Mouse (Mus musculus) intestine, postnatal 0 days (tissue): ENCODE data around the gene Pcsk6. TPM values are rescaled to one million over a fixed set of nuclear protein-coding genes. Genes with fewer than 3 reads are reported as not detected.

Experiments used
- ATAC-seq: fragments of 200-750 bp; cut with Nextera tagmentation; 2 replicates; pipeline ENCODE4 v1.8.0; 2017; ENCODE audit warnings: mild to moderate bottlenecking, moderate TSS enrichment, moderate library complexity
- H3K27ac ChIP-seq: fragments of 300-500 bp; sonication (generic); 2 replicates; pipeline ENCODE4 v1.5.1; 2014; ENCODE audit warnings: mild to moderate bottlenecking, low read depth, low read length, moderate library complexity
- H3K27me3 ChIP-seq: fragments of 300-500 bp; sonication (generic); replicated peaks from 2 replicates; pipeline ENCODE4 v1.6.1; 2014; ENCODE audit warnings: low read length, mixed read lengths; ENCODE audit not compliant: control insufficient read depth, insufficient read depth
- H3K36me3 ChIP-seq: fragments of 300-500 bp; sonication (generic); 2 replicates; pipeline ENCODE4 v1.6.1; 2014; ENCODE audit warnings: mild to moderate bottlenecking, moderate library complexity; ENCODE audit not compliant: control insufficient read depth, insufficient read depth
- H3K4me1 ChIP-seq: fragments of 300-500 bp; sonication (generic); replicated peaks from 2 replicates; pipeline ENCODE4 v1.6.1; 2014; ENCODE audit warnings: antibody characterized with exemption, low read length, mixed read lengths; ENCODE audit not compliant: control insufficient read depth, insufficient read depth
- H3K4me2 ChIP-seq: fragments of 300-500 bp; sonication (generic); replicated peaks from 2 replicates; pipeline ENCODE4 v1.6.1; 2014; ENCODE audit warnings: low read depth, mild to moderate bottlenecking, moderate library complexity
- H3K4me3 ChIP-seq: fragments of 300-500 bp; sonication (generic); 2 replicates; pipeline ENCODE4 v1.5.1; 2014; ENCODE audit warnings: low read depth, low read length
- H3K9ac ChIP-seq: fragments of 300-500 bp; sonication (generic); 2 replicates; pipeline ENCODE4 v1.6.1; 2014; ENCODE audit warnings: mild to moderate bottlenecking, low read depth, low read length
- H3K9me3 ChIP-seq: fragments of 300-500 bp; sonication (generic); 2 replicates; pipeline ENCODE4 v1.6.1; 2016; ENCODE audit warnings: mixed run types; ENCODE audit not compliant: control insufficient read depth
- CTCF ChIP-seq: sonication (generic); IDR thresholded peaks from 2 replicates; pipeline ENCODE4 v1.5.1; 2016; ENCODE audit warnings: low read depth, mild to moderate bottlenecking, control low read depth, antibody characterized with exemption, moderate library complexity
- WGBS: fragments of 180-500 bp; shearing (Covaris S2); extraction: QIAGEN DNeasy Blood & Tissue Kit; methylation state at CpG from one replicate; pipeline ENCODE4 v1.1.7; 2014; 5-methylcytosine and 5-hydroxymethylcytosine counted together
- polyA plus RNA-seq: library from polyadenylated mRNA; unstranded; fragments of >200 nt; fragmentation: Nextera tagmentation; extraction: Ambion mirVana; gene quantifications from 2 replicates; pipeline ENCODE4 v1.2.1, GENCODE M21; 2015

The Pcsk6 gene
- polyA plus RNA-seq, 1 experiment from 2014 or later = 4.7 TPM

GRCm38 (mm10) chr7:65870227-65870626 lies 8.7 kb downstream of the Pcsk6 start:
- Histone ChIP-seq H3K9ac (no peak overlapping the region), H3K4me3 (no peak overlapping the region), H3K27ac (no peak overlapping the region), H3K9me3 (no peaks in the 10 kb centered on the region), H3K27me3 (peaks cover 3% of the 10 kb centered on the region; the same call in 1 of the 2 replicates), H3K4me2 (no peak overlapping the region), H3K36me3 (no peaks in the 10 kb centered on the region), H3K4me1 (no peaks in the 10 kb centered on the region)
- no peak for ATAC-seq
- 76% methylated on average over 5 of the region's 5 CpGs for WGBS
- TF ChIP-seq CTCF = no peak

- Histone ChIP-seq H3K9ac (no peak overlapping the region), H3K36me3 (no peaks in the 10 kb centered on the region), H3K9me3 (no peaks in the 10 kb centered on the region), H3K4me2 (no peak overlapping the region), H3K4me3 (no peak overlapping the region), H3K4me1 (no peaks in the 10 kb centered on the region), H3K27ac (no peak overlapping the region), H3K27me3 (no peaks in the 10 kb centered on the region)
- 69% methylated on average over 10 of the region's 10 CpGs for WGBS
- no peak for TF ChIP-seq CTCF
- ATAC-seq = no peak
Measured at GRCm38 (mm10) chr7:65870928-65871580, 9.5 kb downstream of the Pcsk6 start.

- no peak overlapping the region for H3K27ac ChIP-seq
- H3K4me2 ChIP-seq = no peak overlapping the region
- H3K4me3 ChIP-seq = no peak overlapping the region
- no peaks in the 10 kb centered on the region for H3K4me1 ChIP-seq
- no peak overlapping the region for H3K9ac ChIP-seq
- ATAC-seq = no peak
- TF ChIP-seq CTCF = no peak
- no peaks in the 10 kb centered on the region for H3K36me3 ChIP-seq
- 79% methylated on average over 2 of the region's 2 CpGs for WGBS
- no peaks in the 10 kb centered on the region for H3K27me3 ChIP-seq
- H3K9me3 ChIP-seq = no peaks in the 10 kb centered on the region
Measured at GRCm38 (mm10) chr7:65871851-65872250, 10.3 kb downstream of the Pcsk6 start.

GRCm38 (mm10) chr7:65873176-65873845 lies 11.8 kb downstream of the Pcsk6 start:
- no peak for TF ChIP-seq CTCF
- H3K4me3 ChIP-seq = no peak overlapping the region
- H3K9me3 ChIP-seq = no peaks in the 10 kb centered on the region
- no peak overlapping the region for H3K27ac ChIP-seq
- H3K4me1 ChIP-seq = no peaks in the 10 kb centered on the region
- WGBS = 68% methylated on average over 6 of the region's 6 CpGs
- H3K27me3 ChIP-seq = no peaks in the 10 kb centered on the region
- no peak for ATAC-seq
- H3K9ac ChIP-seq = no peak overlapping the region
- no peaks in the 10 kb centered on the region for H3K36me3 ChIP-seq
- H3K4me2 ChIP-seq = no peak overlapping the region

- H3K9me3 ChIP-seq = no peaks in the 10 kb centered on the region
- no peak for TF ChIP-seq CTCF
- ATAC-seq = no peak
- no peak overlapping the region for H3K4me3 ChIP-seq
- no peak overlapping the region for H3K27ac ChIP-seq
- 69% methylated on average over 2 of the region's 2 CpGs for WGBS
- no peak overlapping the region for H3K4me2 ChIP-seq
- H3K36me3 ChIP-seq = no peaks in the 10 kb centered on the region
- H3K9ac ChIP-seq = no peak overlapping the region
- H3K4me1 ChIP-seq = no peaks in the 10 kb centered on the region
- no peaks in the 10 kb centered on the region for H3K27me3 ChIP-seq
Measured at GRCm38 (mm10) chr7:65873902-65874301, 12.4 kb downstream of the Pcsk6 start.

- no peak overlapping the region for H3K4me3 ChIP-seq
- no peaks in the 10 kb centered on the region for H3K36me3 ChIP-seq
- H3K27me3 ChIP-seq = no peaks in the 10 kb centered on the region
- H3K4me1 ChIP-seq = 0 out of 2 replicates have a peak, but pooled peaks cover 5% of the 10 kb centered on the region
- H3K27ac ChIP-seq = no peak overlapping the region
- TF ChIP-seq CTCF = no peak
- H3K9me3 ChIP-seq = no peaks in the 10 kb centered on the region
- H3K9ac ChIP-seq = no peak overlapping the region
- 80% methylated on average over 3 of the region's 3 CpGs for WGBS
- no peak overlapping the region for H3K4me2 ChIP-seq
- no peak for ATAC-seq
Measured at GRCm38 (mm10) chr7:65876596-65876995, 15.1 kb downstream of the Pcsk6 start.
